Mouse (Mus musculus): ENCODE results near the gene Nek10. TPM values are rescaled to one million over a fixed set of nuclear protein-coding genes. Genes with fewer than 3 reads are reported as not detected.
"Not testable (repeated sequence)": the region's sequence is repeated elsewhere in the genome, so short reads cannot be mapped to it uniquely, and the experiment has no call there.

Nek10 gene
- total RNA-seq (2021) = under 1 TPM in 1 of 2 experiments, not detected in 1; 0.17 TPM

- DNase-seq; intact Hi-C loops (cut with DNase I): not testable (repeated sequence)
Observed at GRCm38 (mm10) chr14:14803115-14803514, at the start of gene Nek10. Nek10 (plus strand) TSS chr14:14803415.

- no peak for DNase-seq
- intact Hi-C loops (cut with DNase I) = no loop called here
Observed at GRCm38 (mm10) chr14:14781169-14781568, 22.0 kb upstream of the Nek10 start.

- DNase-seq = no peak
- intact Hi-C loops (cut with DNase I) = no loop called here
Observed at GRCm38 (mm10) chr14:14784223-14784622, 19.0 kb upstream of the Nek10 start.

- intact Hi-C loops (cut with DNase I) = no loop called here
Observed at GRCm38 (mm10) chr14:14786979-14787378, 16.2 kb upstream of the Nek10 start.

GRCm38 (mm10) chr14:14789840-14790470 is 13.3 kb upstream of the Nek10 start:
- intact Hi-C loops (cut with DNase I) = no loop called here
- DNase-seq = no peak

More at GRCm38 (mm10) chr14:14786979-14787378, 16.2 kb upstream of the Nek10 start:
- no peak for DNase-seq

- intact Hi-C loops (cut with DNase I) = no loop called here
Observed at GRCm38 (mm10) chr14:14799861-14800260, 3.4 kb upstream of the Nek10 start.

GRCm38 (mm10) chr14:14800332-14800731 is 2.9 kb upstream of the Nek10 start:
- DNase-seq = no peak
- intact Hi-C loops (cut with DNase I) = no loop called here

More at GRCm38 (mm10) chr14:14799861-14800260, 3.4 kb upstream of the Nek10 start:
- DNase-seq = no peak

GRCm38 (mm10) chr14:14800810-14801209 is 2.4 kb upstream of the Nek10 start:
- intact Hi-C loops (cut with DNase I) = no loop called here
- DNase-seq = no peak

GRCm38 (mm10) chr14:14803921-14804517 is 804 bp downstream of the Nek10 start:
- intact Hi-C loops (cut with DNase I) = no loop called here
- DNase-seq = peak in 1 of 2 experiments; percentile 6

GRCm38 (mm10) chr14:14804518-14805212 is 1.4 kb downstream of the Nek10 start:
- intact Hi-C loops (cut with DNase I) = no loop called here
- no peak for DNase-seq

GRCm38 (mm10) chr14:14832520-14833240 is 29.5 kb downstream of the Nek10 start:
- DNase-seq = peak; percentile 80 to 82
- intact Hi-C loops (cut with DNase I) = no loop called here

GRCm38 (mm10) chr14:14833498-14833897 is 30.3 kb downstream of the Nek10 start:
- intact Hi-C loops (cut with DNase I) = no loop called here

GRCm38 (mm10) chr14:14834266-14834665 is 31.1 kb downstream of the Nek10 start:
- DNase-seq = no peak
- intact Hi-C loops (cut with DNase I) = no loop called here

More at GRCm38 (mm10) chr14:14833498-14833897, 30.3 kb downstream of the Nek10 start:
- DNase-seq = no peak

- no peak for DNase-seq
- intact Hi-C loops (cut with DNase I) = no loop called here
Observed at GRCm38 (mm10) chr14:14837627-14838026, 34.4 kb downstream of the Nek10 start.

- intact Hi-C loops (cut with DNase I) = no loop called here
- DNase-seq = peak in 1 of 2 experiments; percentile 14
Observed at GRCm38 (mm10) chr14:14838109-14838508, 34.9 kb downstream of the Nek10 start.

GRCm38 (mm10) chr14:14842734-14843530 is 39.7 kb downstream of the Nek10 start:
- no peak for DNase-seq
- intact Hi-C loops (cut with DNase I) = no loop called here

- no peak for DNase-seq
Observed at GRCm38 (mm10) chr14:14852838-14853237, 49.6 kb downstream of the Nek10 start.

GRCm38 (mm10) chr14:14860331-14860730 is 57.1 kb downstream of the Nek10 start:
- DNase-seq = no peak
- intact Hi-C loops (cut with DNase I) = loop anchor here (5.0 to 10.0 kb wide), 3 partner anchors 516 to 1524 kb away; partner anchors contain the start of gene Il3ra

More at GRCm38 (mm10) chr14:14852838-14853237, 49.6 kb downstream of the Nek10 start:
- intact Hi-C loops (cut with DNase I) = no loop called here

- DNase-seq = peak; percentile 88 to 93
- intact Hi-C loops (cut with DNase I) = loop anchor here (1.0 to 10.0 kb wide), 7 partner anchors 41 to 1521 kb away; partner anchors contain the start of gene Il3ra
Observed at GRCm38 (mm10) chr14:14863690-14864356, 60.6 kb downstream of the Nek10 start.

All from heart, postnatal 10 days (tissue).